8 mouse cellular contexts compared by ENCODE assay signal in the genomic region with DNA sequence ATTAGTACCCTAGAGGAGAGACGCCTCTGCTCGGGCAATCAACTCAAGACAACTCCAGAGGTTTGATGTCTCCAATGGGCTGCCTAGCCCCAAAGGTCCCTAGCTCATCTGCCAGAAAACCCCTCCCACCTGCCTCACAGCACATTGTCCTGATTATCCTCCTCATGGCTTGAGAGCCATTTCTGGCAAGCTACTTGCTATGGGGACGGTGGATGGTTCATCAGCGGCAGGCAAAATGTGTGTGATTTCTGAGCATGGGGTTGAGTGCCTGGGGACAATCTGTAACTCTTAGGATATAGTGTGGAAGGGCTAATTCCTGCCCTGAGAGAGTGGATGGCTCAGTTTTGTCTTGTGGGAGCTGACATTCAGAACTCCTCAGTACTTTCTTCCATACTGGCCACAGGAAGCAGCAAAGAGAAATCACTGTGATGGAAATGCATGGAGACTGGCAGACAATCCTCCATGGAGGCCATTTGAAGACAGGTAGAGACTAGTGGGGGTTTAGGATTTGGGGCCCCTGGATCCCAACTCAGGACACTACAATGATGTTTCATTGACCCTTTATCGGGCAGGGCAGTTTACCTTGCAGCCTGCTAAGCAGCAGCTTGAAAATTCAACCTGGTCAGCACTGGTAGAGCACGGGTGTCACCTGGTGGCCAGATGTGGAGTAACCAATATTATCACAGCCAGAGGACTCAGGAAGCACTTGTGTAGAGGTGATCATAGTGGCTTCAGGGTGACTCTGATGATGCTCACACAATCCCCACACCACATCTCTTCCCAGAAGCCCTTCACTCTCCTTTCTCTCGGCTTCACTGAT.
A peak's percentile ranks its signal among the peaks of the same experiment; 100 is the strongest.
DNase-seq lines count a peak whose midpoint lies in the region; ATAC-seq and TF ChIP-seq lines count a peak whose summit lies in the region.

No protein-coding gene starts in this region.

- TF ChIP-seq EP300 in lung, postnatal 0 days (IDR thresholded peaks at IDR 0.05): no peak

- peak; percentile 94 for TF ChIP-seq CTCF in lung, postnatal 0 days (IDR thresholded peaks at IDR 0.05)

- H3K4me2 ChIP-seq in forebrain, embryonic 13.5 days: no peak overlapping the region
- no peak overlapping the region for H3K4me2 ChIP-seq in lung, postnatal 0 days (replicated peaks; ENCODE audit: low read depth, low read length)

- peak; percentile 90 for ATAC-seq in forebrain, embryonic 13.5 days
- peak; percentile 65 for ATAC-seq in lung, postnatal 0 days

- no peak overlapping the region for H3K9ac ChIP-seq in forebrain, embryonic 13.5 days
- H3K9ac ChIP-seq in lung, postnatal 0 days (replicated peaks; ENCODE audit: low read depth): no peak overlapping the region

- H3K9me3 ChIP-seq in forebrain, embryonic 13.5 days (replicated peaks): no peaks in the 10 kb centered on the region
- no peaks in the 10 kb centered on the region for H3K9me3 ChIP-seq in lung, postnatal 0 days (ENCODE audit: low read length)

- WGBS in forebrain, embryonic 13.5 days: 61% methylated on average over 7 of the region's 7 CpGs
- WGBS in large intestine, adult 2 months: 58% methylated on average over 7 of the region's 7 CpGs
- 55% methylated on average over 7 of the region's 7 CpGs for WGBS in lung, postnatal 0 days

- no peaks in the 10 kb centered on the region for H3K36me3 ChIP-seq in forebrain, embryonic 13.5 days (ENCODE audit: poor library complexity, severe bottlenecking)
- no peaks in the 10 kb centered on the region for H3K36me3 ChIP-seq in lung, postnatal 0 days (ENCODE audit: insufficient read depth, low read length)

- DNase-seq in MEL-GATA-1-ER (ENCODE audit: extremely low read depth, low read depth): peak; percentile 1
- peak; percentile 18 for DNase-seq in c-Kit-positive CD71-negative TER-119-negative erythroid progenitor cells, embryonic 14.5 days (ENCODE audit: low read depth)
- peak; percentile 74 for DNase-seq in heart, postnatal 4 days
- DNase-seq in large intestine, adult 2 months (ENCODE audit: low read depth, low spot score): peak; percentile 7
- peak; percentile 67 for DNase-seq in lung, postnatal 0 days (ENCODE audit: low spot score)
- DNase-seq in retina, adult 2 months (ENCODE audit: low read depth, low spot score): peak; percentile 40
- DNase-seq in thymus, postnatal 36 days: peak; percentile 22 to 46

- H3K4me1 ChIP-seq in forebrain, embryonic 13.5 days: no peaks in the 10 kb centered on the region
- no peaks in the 10 kb centered on the region for H3K4me1 ChIP-seq in lung, postnatal 0 days (ENCODE audit: insufficient read depth, low read depth, low read length)

- H3K27me3 ChIP-seq in forebrain, embryonic 13.5 days: no peaks in the 10 kb centered on the region
- H3K27me3 ChIP-seq in lung, postnatal 0 days (replicated peaks; ENCODE audit: insufficient read depth, low read length): no peaks in the 10 kb centered on the region

- no peak overlapping the region for H3K27ac ChIP-seq in forebrain, embryonic 13.5 days
- H3K27ac ChIP-seq in lung, postnatal 0 days (ENCODE audit: low read length): no peak overlapping the region

- no peak overlapping the region for H3K4me3 ChIP-seq in forebrain, embryonic 13.5 days
- no peak overlapping the region for H3K4me3 ChIP-seq in lung, postnatal 0 days (ENCODE audit: low read depth, low read length)

Comparison
In these comparisons a context has a peak if more than half of its experiments do, and no peak if none do; other contexts are left out.
1. DNase-seq: peak in every context shown above with its lines; median percentile 74 in heart, postnatal 4 days; 67 in lung, postnatal 0 days; 40 in retina, adult 2 months; 34 in thymus, postnatal 36 days; 18 in c-Kit-positive CD71-negative TER-119-negative erythroid progenitor cells, embryonic 14.5 days; 7 in large intestine, adult 2 months; 1 in MEL-GATA-1-ER.